Mouse (Mus musculus) myocyte (in vitro differentiated cells): ENCODE measurements at regions not wholly inside any gene's neighbourhood (a gene's known extent, or its start where the extent isn't known, plus 50 kb on each side); places are given as distances from the start of the nearest gene placed in this dataset.

Source experiments
- H3K27me3 ChIP-seq: one replicate; pipeline ENCODE4 v1.6.1; 2011; ENCODE audit not compliant: control insufficient read depth, insufficient read depth, insufficient read length
- H3K36me3 ChIP-seq: one replicate; pipeline ENCODE4 v1.6.1; 2011; ENCODE audit not compliant: control insufficient read depth, insufficient read depth
- H3K4me2 ChIP-seq: one replicate; pipeline ENCODE4 v1.6.1; 2011; ENCODE audit warnings: low read depth, control low read depth
- H3K4me3 ChIP-seq: one replicate; pipeline ENCODE4 v1.5.1; 2011; ENCODE audit warnings: mild to moderate bottlenecking, control low read depth, moderate library complexity
- H3K79me2 ChIP-seq: one replicate; pipeline ENCODE4 v1.6.1; 2011; ENCODE audit not compliant: control insufficient read depth, insufficient read depth
- H3ac ChIP-seq: one replicate; pipeline ENCODE4 v1.6.1; 2011; ENCODE audit not compliant: control insufficient read depth, insufficient read length
- CEBPB ChIP-seq: IDR thresholded peaks from 2 replicates; pipeline ENCODE4 v1.6.1; 2011; ENCODE audit warnings: mild to moderate bottlenecking, moderate library complexity; ENCODE audit not compliant: poor library complexity, insufficient read depth, severe bottlenecking
- E2F4 ChIP-seq: IDR thresholded peaks from one replicate; pipeline ENCODE4 v1.6.1; 2011; ENCODE audit warnings: mild to moderate bottlenecking, control low read depth, moderate library complexity; ENCODE audit not compliant: insufficient read depth
- MAX ChIP-seq: IDR thresholded peaks from one replicate; pipeline ENCODE4 v1.6.1; 2011; ENCODE audit warnings: low read depth, mild to moderate bottlenecking, control low read depth
- MYOD1 ChIP-seq, 3 experiments: IDR thresholded peaks; one replicate each; pipeline ENCODE4 v1.6.1; 2011; ENCODE audit warnings: control low read depth in 2 of 3, low read depth in 2 of 3, mild to moderate bottlenecking in 2 of 3, moderate library complexity in 1 of 3; ENCODE audit not compliant: insufficient read length in 2 of 3, control insufficient read depth in 1 of 3
- MYOG ChIP-seq, 3 experiments: IDR thresholded peaks; one replicate each; pipeline ENCODE4 v1.6.1; 2011; ENCODE audit warnings: control low read depth in 2 of 3, low read depth in 2 of 3, mild to moderate bottlenecking in 2 of 3; ENCODE audit not compliant: insufficient read length in 2 of 3, control insufficient read depth in 1 of 3, insufficient read depth in 1 of 3
- POLR2A ChIP-seq: IDR thresholded peaks from one replicate; pipeline ENCODE4 v1.6.1; 2011; ENCODE audit warnings: low read depth, mild to moderate bottlenecking, control low read depth, moderate library complexity; ENCODE audit not compliant: insufficient read length
- POLR2AphosphoS2 ChIP-seq: IDR thresholded peaks from one replicate; pipeline ENCODE4 v1.6.1; 2011; ENCODE audit warnings: low read depth, control low read depth; ENCODE audit not compliant: insufficient read length
- REST ChIP-seq: IDR thresholded peaks from one replicate; pipeline ENCODE4 v1.6.1; 2011; ENCODE audit warnings: mild to moderate bottlenecking, control low read depth, moderate library complexity; ENCODE audit not compliant: insufficient read depth, insufficient read length
- SRF ChIP-seq: IDR thresholded peaks from one replicate; pipeline ENCODE4 v1.6.1; 2011; ENCODE audit warnings: low read depth; ENCODE audit not compliant: control insufficient read depth, insufficient read length
- TCF12 ChIP-seq: IDR thresholded peaks from one replicate; pipeline ENCODE4 v1.6.1; 2011; ENCODE audit warnings: mild to moderate bottlenecking, control low read depth; ENCODE audit not compliant: poor library complexity, insufficient read depth, severe bottlenecking
- TCF3 ChIP-seq: IDR thresholded peaks from one replicate; pipeline ENCODE4 v1.6.1; 2011; ENCODE audit warnings: low read depth, control low read depth; ENCODE audit not compliant: insufficient read length
- USF1 ChIP-seq: IDR thresholded peaks from one replicate; pipeline ENCODE4 v1.6.1; 2011; ENCODE audit warnings: low read depth, mild to moderate bottlenecking, control low read depth, moderate library complexity

GRCm38 (mm10) chrX:139392777-139393176 is 59.3 kb downstream of the Trap1a start:
- Histone ChIP-seq H3K4me2 (peak overlapping the region; percentile 16), H3K79me2 (no peaks in the 10 kb centered on the region), H3K36me3 (no peaks in the 10 kb centered on the region), H3K4me3 (no peak overlapping the region), H3ac (no peak overlapping the region), H3K27me3 (no peaks in the 10 kb centered on the region)
- peak; percentile 58 for TF ChIP-seq USF1
- no peak for TF ChIP-seq E2F4
- TF ChIP-seq REST, result no peak
- 0 out of 2 replicates have a peak, but pooled peaks have one; percentile 3 for TF ChIP-seq CEBPB

GRCm38 (mm10) chrX:139416701-139417100 is 63.5 kb upstream of the D330045A20Rik start:
- TF ChIP-seq MYOG (IDR thresholded peaks at IDR 0.05; ENCODE audit: control insufficient read depth in 1 of 3, insufficient read depth in 1 of 3, insufficient read length in 2 of 3, low read depth in 2 of 3) (no peak), E2F4 (no peak), SRF (no peak), POLR2AphosphoS2 (no peak), POLR2A (no peak), MAX (no peak), CEBPB (no peak), MYOD1 (IDR thresholded peaks at IDR 0.05; ENCODE audit: control insufficient read depth in 1 of 3, insufficient read length in 2 of 3, low read depth in 2 of 3) (no peak), REST (no peak), TCF3 (no peak), USF1 (no peak), TCF12 (no peak)
- H3K4me2 ChIP-seq, result no peak overlapping the region
- H3K4me3 ChIP-seq, result no peak overlapping the region
- no peaks in the 10 kb centered on the region for H3K36me3 ChIP-seq
- H3K27me3 ChIP-seq, result no peaks in the 10 kb centered on the region
- H3ac ChIP-seq, result no peak overlapping the region
- no peaks in the 10 kb centered on the region for H3K79me2 ChIP-seq

- Histone ChIP-seq H3K27me3 (no peaks in the 10 kb centered on the region), H3K79me2 (no peaks in the 10 kb centered on the region), H3K4me2 (no peak overlapping the region), H3K36me3 (no peaks in the 10 kb centered on the region), H3ac (no peak overlapping the region), H3K4me3 (no peak overlapping the region)
- TF ChIP-seq USF1 (no peak), REST (no peak), MYOG (IDR thresholded peaks at IDR 0.05; ENCODE audit: control insufficient read depth in 1 of 3, insufficient read depth in 1 of 3, insufficient read length in 2 of 3, low read depth in 2 of 3) (peak; percentile 17 to 75 (median 51)), SRF (peak; percentile 63), POLR2A (no peak), TCF12 (peak; percentile 29), CEBPB (no peak), MYOD1 (IDR thresholded peaks at IDR 0.05; ENCODE audit: control insufficient read depth in 1 of 3, insufficient read length in 2 of 3, low read depth in 2 of 3) (peak; percentile 17 to 86 (median 67)), E2F4 (no peak), TCF3 (peak; percentile 27)
These were observed 60.3 kb upstream of the D330045A20Rik start for GRCm38 (mm10) chrX:139419867-139420266.

- H3K79me2 ChIP-seq, result no peaks in the 10 kb centered on the region
- H3K36me3 ChIP-seq, result no peaks in the 10 kb centered on the region
- H3ac ChIP-seq, result no peak overlapping the region
- TF ChIP-seq USF1 (no peak), TCF12 (no peak), TCF3 (no peak), MYOD1 (IDR thresholded peaks at IDR 0.05; ENCODE audit: control insufficient read depth in 1 of 3, insufficient read length in 2 of 3, low read depth in 2 of 3) (no peak), SRF (no peak), POLR2A (no peak), REST (no peak), MYOG (IDR thresholded peaks at IDR 0.05; ENCODE audit: control insufficient read depth in 1 of 3, insufficient read depth in 1 of 3, insufficient read length in 2 of 3, low read depth in 2 of 3) (no peak), POLR2AphosphoS2 (no peak), CEBPB (no peak), MAX (no peak), E2F4 (no peak)
- H3K4me3 ChIP-seq, result no peak overlapping the region
- no peak overlapping the region for H3K4me2 ChIP-seq
- H3K27me3 ChIP-seq, result no peaks in the 10 kb centered on the region
These were observed 55.9 kb upstream of the D330045A20Rik start for GRCm38 (mm10) chrX:139424307-139424706.
